Mouse (Mus musculus): ENCODE measurements around the gene Toe1.

DNA sequence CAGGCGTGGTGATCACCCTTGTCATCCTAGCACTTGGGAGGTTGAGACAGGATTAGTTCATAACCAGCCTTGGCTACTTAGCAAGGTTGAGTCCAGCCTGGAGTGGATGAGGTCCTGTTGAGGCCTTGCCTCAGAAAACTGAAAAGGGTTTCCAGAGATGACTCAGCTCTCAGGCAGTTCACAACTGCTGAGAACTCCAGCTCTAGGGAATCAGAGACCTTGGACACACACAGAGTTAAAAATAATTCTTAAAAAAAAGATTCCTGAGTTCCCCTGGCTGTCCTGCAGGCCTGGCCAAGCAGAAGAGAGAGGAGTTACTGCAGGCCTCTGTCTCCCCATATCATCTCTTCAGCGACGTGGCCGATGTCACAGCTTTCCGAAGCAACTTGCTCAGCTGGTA lies 7.8 kb upstream of the Toe1 start:
- TF ChIP-seq CTCF (IDR thresholded peaks at IDR 0.05; ENCODE audit: low read depth, low read length) (no peak), GATA1 (IDR thresholded peaks at IDR 0.05; ENCODE audit: borderline replicate concordance, low read length) (no peak)

All from G1E (cell line).